Mouse (Mus musculus): ENCODE data around the gene Oaz1.

The Oaz1 gene

GRCm38 (mm10) chr10:80845732-80846131 lies 19.3 kb downstream of the Oaz1 start:
- DNase-seq (ENCODE audit: low spot score), result no peak

DNA sequence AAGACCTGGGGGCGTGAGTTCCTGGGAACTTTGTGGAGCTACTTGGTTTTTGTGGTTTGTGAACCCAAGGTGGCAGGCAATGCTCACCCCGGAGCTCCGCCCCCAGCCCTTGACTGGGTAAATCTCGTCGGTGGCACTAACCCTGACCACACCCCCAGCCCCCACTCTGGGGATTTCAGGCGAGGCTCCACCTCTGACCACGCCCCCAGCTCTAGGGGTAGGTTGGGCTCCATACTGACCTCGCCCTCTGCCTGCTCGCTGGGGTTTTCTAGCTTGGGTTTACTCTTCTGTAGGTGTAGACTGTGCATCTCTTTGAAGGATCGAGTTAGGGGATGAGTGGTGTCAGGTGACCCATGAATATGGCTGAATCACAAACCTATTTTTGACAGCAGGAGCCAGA lies 22.1 kb downstream of the Oaz1 start:
- DNase-seq (ENCODE audit: low spot score), result no peak

DNA sequence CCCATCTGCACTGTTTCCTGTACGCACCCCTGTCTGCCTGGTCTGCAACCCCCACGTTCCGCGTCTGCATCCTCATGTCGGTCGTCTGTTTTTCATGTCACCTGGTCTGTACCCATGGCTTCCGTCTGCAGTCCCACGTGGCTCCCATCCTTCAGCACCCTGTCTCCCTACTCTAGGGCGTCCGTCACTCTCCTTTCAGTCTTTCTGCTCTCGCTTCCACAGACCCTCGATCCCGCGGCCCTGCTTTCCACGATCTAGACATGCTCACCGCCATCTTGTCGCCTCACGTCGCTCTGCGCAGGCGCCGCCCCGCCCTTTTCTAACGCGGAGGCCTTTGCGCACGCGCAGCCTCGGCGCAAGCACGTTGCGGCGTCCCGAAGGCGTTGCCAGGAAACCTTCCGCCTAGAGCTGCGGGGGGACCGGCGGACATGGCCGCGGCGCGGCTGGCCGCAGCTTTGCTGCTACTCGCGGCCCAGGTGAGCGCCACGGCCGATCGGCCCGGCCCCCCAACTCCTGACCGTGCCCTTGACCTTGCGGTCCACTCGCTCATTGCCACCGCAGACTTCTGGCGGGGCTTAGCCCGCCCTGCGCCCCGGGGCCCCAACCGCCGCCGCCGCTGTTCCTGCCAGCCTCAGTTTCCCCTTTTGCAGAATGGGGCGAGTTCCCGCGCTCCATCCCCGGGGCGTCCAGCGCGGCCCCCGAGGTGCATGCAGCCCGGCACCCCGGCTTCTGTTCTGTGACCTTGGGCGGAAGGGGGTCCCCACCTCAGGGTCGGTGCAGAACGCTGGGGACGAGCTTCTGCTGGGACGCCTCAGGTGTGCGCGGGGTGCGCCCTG lies 28.7 kb downstream of the Oaz1 start, which contains the start of the genes Lsm7 and Sppl2b:
Lsm7 (minus strand) TSS at position 297 of the 836 bp plus-strand sequence.
Sppl2b (plus strand) TSS at position 363 of the 836 bp plus-strand sequence.
- DNase-seq (ENCODE audit: low spot score), result peak; percentile 91

DNA sequence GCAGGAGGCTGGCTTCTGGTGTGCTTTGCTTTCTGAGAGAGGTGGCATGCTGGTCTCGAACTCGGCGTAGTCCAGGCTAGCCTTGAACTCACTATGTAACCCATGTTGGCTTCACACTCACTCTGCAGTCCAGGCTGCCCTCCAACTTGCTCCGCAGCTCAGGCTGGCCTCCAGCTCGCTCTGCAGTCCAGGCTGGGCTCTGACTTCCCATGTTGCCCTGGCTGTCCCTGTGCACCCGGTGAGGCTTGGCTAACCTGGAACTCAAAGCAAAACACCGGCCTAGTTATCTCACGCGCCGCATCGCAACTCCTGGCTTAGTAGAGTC lies 29.3 kb downstream of the Oaz1 start:
- no peak for DNase-seq (ENCODE audit: low spot score)

DNA sequence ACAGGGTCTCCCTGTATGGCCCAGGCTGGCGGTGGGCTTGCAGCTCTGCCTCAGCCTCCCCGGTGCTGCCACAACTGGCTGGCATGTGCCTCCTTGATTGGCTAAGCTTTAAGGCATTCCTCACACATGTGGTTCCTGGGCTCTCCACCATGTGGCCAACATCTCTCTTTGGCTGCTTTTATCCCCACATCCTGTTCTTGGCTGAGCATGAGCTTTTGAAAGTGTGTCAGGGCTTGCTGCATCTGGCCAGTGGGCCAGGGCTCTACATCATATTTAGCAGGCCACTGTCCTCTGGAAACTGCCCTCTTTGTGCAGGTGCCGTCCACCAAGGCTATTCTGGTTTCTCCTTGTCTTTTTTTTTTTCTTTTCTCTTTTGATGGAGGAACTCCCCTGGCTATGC lies 29.8 kb downstream of the Oaz1 start:
- DNase-seq (ENCODE audit: low spot score), result no peak

DNA sequence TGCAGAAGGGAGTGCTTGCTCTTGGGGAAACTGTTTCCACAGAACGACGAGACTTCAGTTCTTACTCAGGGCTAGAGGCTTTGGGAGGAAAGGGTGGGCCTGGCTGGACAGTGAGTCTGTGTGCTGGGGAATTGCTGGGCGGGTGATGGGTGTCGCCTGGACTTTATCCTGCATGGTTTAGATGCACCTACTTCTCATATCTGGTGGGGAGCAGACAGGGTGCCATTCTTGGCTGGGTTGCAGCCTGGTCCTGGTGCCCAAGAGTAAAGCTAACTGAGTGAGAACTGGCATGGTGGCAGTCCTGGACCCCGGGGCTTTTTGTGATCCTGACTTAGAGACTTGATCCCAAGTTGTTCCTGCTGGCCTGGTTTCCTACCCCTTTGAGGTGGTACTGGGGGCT lies 30.5 kb downstream of the Oaz1 start:
- no peak for DNase-seq (ENCODE audit: low spot score)

GRCm38 (mm10) chr10:80857386-80857785 lies 30.9 kb downstream of the Oaz1 start:
- no peak for DNase-seq (ENCODE audit: low spot score)

DNA sequence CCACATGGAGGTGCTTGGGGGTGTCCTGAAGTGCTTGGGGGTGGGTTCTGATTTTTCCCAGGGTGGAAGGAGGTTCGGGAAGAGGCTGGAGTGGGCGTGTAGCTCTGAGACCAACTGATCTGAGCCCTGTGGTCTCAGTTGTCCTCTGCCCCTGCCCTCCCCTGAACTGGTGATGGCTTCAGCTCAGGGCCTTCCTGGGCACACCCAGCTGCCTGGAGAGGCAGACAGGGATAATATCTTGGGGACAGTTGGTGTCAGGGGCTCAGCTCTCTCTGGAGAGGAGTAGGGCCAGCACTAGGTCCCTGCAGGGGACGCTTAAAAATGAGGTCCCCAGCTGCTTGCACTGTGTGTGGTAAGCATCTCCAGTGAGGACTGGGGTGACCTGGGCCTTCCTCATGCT lies 31.4 kb downstream of the Oaz1 start:
- no peak for DNase-seq (ENCODE audit: low spot score)

DNA sequence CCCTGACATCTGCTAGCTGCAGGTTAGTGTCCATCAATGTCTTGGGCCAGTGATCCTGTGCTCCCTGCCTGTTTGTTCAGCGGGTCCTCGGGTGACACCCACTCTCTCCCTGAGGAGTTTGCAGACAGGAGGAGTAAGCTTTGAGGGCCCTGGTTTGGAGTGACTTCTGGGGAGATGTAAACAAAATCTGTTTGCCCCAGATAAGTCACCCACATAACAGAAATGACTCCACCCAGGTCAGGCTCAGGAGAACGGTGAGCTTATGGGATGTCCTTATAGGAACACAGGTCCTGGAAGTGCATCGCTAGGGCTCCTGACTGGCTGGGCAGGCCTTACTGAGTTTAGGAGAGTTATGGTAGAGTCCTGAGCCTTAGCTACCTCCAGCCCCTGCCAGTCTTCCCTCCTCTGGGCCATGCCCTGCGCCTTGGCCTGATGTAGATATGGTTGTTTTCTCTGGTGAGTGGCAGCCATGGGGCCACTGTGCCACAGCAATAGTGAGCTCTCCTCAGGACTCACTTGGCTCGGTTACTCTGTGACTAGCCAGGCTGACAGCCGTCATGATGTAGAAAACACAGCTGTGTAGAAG lies 32.0 kb downstream of the Oaz1 start:
- no peak for DNase-seq (ENCODE audit: low spot score)

DNA sequence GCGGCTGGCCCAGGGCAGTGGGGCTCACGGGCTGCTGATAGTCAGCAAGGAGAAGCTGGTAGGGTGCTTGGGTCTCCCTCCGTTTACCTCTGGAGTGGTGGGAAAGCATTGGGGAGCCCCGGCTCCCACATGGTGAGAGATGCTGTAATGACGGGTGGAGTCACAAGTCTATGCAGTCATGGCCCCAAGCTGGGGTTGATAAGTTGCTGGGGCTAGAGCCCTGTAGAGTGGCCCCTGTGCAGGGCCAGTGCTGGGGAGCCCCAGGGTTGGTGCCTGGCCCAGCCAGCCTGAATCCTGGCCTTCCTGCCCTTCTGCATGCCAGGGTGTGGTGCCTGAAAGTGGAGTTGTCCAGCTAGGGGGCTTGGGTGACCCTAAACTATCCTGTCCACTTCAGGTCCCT lies 35.8 kb downstream of the Oaz1 start:
- no peak for DNase-seq (ENCODE audit: low spot score)

DNA sequence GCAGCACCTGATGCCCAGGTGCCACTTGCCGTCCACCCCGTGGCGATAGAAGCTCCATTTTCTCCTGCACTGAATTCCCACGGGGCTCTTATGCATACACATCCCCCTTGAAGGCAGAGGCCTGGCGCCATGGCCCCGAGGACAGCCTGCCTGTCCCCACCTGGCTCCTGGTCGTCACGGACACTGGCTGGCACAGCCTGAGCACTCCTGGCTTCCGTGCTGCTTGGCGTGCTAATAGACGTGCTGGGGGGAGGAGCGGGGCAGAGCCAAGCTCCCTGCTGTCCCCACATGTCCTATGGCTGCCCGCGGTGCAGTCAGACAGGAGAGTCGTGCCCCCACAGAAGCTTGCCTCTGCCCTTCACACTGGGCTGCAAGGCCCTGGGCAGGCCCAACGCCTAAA lies 38.0 kb downstream of the Oaz1 start:
- no peak for DNase-seq (ENCODE audit: low spot score)

- no peak for DNase-seq (ENCODE audit: low spot score)
Observed at GRCm38 (mm10) chr10:80870993-80871392, 44.5 kb downstream of the Oaz1 start.

DNA sequence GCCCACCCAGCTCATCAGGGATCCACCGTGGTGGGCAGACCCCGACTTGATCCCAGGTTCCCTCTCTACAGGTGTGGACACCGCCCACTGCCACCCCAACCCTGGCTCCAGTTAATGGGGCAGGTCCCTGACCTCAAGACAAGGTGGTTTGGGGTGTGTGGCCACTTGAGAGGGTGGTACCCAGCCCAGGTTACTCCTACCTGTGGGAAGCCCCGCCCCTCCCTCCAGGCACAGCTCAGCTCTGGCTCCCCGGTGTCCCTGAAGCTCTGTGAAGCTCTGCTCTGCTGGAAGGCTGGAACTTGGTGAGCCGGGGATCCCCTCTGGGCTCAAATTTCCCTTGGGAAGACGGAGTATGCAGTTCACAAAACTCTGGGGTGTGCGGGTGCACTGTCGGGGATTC lies 45.1 kb downstream of the Oaz1 start, which contains the start of gene Tmprss9:
Tmprss9 (plus strand) TSS at position 268 of the 400 bp plus-strand sequence.
- no peak for DNase-seq (ENCODE audit: low spot score)

DNA sequence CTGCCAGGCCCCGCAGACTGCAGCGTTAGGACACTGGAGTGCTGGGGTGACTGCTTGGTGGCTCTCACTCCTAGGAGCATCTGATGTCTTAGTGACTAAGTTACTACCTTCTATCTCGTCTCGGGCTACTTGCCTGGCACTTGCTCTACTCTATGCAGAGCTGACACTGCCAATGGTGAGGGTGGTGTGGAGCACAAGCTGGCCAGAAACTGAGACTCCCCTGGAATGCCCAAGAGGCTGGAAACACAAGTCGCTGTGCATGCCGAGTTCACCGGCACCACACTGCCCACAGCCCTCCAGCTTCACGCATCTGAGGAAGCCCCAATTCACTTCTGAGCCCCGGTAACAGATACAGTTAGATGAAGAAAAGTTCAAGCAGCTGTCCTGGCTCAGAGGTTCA lies 47.6 kb downstream of the Oaz1 start:
- DNase-seq (ENCODE audit: low spot score), result no peak

DNA sequence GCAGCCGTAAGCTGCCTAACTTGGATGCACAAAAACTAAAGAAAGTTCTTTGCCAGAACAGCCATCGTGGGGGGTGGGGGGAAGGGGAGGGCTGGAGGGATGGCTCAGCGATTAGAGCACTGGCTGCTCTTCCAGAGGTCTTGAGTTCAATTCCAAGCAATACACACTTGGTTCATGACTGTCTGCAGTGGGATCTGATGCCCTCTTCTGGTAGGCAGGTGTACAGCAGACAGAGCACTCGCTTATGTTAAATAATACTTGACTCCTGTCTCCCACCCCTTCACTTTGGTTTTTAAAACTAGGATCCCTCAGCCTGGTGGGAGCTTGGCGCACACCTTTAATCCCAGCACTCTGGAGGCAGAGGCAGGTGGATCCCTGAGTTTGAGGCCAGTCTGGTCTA lies 49.6 kb downstream of the Oaz1 start:
- no peak for DNase-seq (ENCODE audit: low spot score)

DNA sequence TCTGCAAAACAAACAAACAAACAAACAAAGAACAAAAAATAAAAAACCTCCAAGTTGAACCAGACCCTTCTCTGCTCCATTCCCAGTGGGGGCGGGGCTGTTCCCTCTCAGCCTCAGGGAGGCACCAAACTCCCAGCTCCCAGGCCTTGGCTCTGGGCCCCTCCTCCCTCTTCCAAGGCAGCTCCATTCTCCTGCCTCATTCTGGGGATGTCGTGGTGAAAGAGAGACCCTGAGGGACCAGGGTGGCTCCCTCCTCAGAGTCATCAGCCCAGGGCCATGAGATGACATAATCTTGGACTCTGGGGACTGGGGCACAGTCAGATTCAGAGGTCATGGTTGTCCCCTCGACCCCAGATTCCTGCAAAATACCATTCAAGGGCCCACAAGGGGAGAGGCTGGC lies 50.1 kb downstream of the Oaz1 start:
- DNase-seq (ENCODE audit: low spot score), result no peak
